Mouse (Mus musculus): ENCODE data around the gene Per3. TPM values are rescaled to one million over a fixed set of nuclear protein-coding genes. Genes with fewer than 3 reads are reported as not detected.

Gene Per3
- 4.7 and 7.0 TPM in 2 replicates for polyA plus RNA-seq (2016; fragmentation: Nextera tagmentation; extraction: Ambion mirVana)

- whole genome bisulfite sequencing = under 1% methylated on average over 79 of the region's 79 CpGs
- Histone ChIP-seq H3K9me3 (replicated peaks) (no peaks in the 10 kb centered on the region), H3K27ac (peak within 1 kb of the TSS; percentile 89), H3K27me3 (ENCODE audit: low read depth, poor library complexity, severe bottlenecking) (peaks cover 7% of the 10 kb centered on the region; the same call in 1 of the 2 replicates), H3K4me3 (peak within 1 kb of the TSS; percentile 75), H3K4me1 (peaks cover 23% of the 10 kb centered on the region), H3K36me3 (peaks cover 27% of the 10 kb centered on the region)
- DNase-seq (ENCODE audit: low spot score) = peak; percentile 98
Observed at GRCm38 (mm10) chr4:151044037-151044943, at the start of gene Per3. Gene Per3, minus strand, starts transcription at chr4:151044665.

GRCm38 (mm10) chr4:151089270-151089669 is 44.8 kb upstream of the Per3 start, which contains the start of gene Gm13090:
Gene Gm13090, plus strand, starts transcription at chr4:151089570.
- H3K9me3 ChIP-seq (replicated peaks) = no peaks in the 10 kb centered on the region
- no peak within 1 kb of the TSS for H3K4me3 ChIP-seq
- WGBS = 93% methylated on average over 7 of the region's 7 CpGs
- no peak for DNase-seq (ENCODE audit: low spot score)
- H3K27ac ChIP-seq = no peak within 1 kb of the TSS; the same call in 1 of the 2 replicates
- H3K27me3 ChIP-seq (ENCODE audit: low read depth, poor library complexity, severe bottlenecking) = no peaks in the 10 kb centered on the region
- peaks cover 6% of the 10 kb centered on the region; the same call in 1 of the 2 replicates for H3K4me1 ChIP-seq
- peaks cover 30% of the 10 kb centered on the region for H3K36me3 ChIP-seq

- Histone ChIP-seq H3K27ac (no peak overlapping the region; the same call in 1 of the 2 replicates), H3K36me3 (peaks cover 30% of the 10 kb centered on the region), H3K4me3 (no peak overlapping the region), H3K4me1 (peaks cover 6% of the 10 kb centered on the region; the same call in 1 of the 2 replicates), H3K27me3 (ENCODE audit: low read depth, poor library complexity, severe bottlenecking) (no peaks in the 10 kb centered on the region), H3K9me3 (replicated peaks) (no peaks in the 10 kb centered on the region)
- 90% methylated on average over 14 of the region's 14 CpGs for WGBS
- no peak for DNase-seq (ENCODE audit: low spot score)
Observed at GRCm38 (mm10) chr4:151088819-151089218, 44.4 kb upstream of the Per3 start.

- H3K4me1 ChIP-seq = peaks cover 6% of the 10 kb centered on the region; the same call in 1 of the 2 replicates
- no peak overlapping the region for H3K27ac ChIP-seq
- H3K9me3 ChIP-seq (replicated peaks) = no peaks in the 10 kb centered on the region
- 100% methylated on average over 1 of the region's 1 CpGs for WGBS
- no peaks in the 10 kb centered on the region for H3K27me3 ChIP-seq (ENCODE audit: low read depth, poor library complexity, severe bottlenecking)
- peaks cover 44% of the 10 kb centered on the region for H3K36me3 ChIP-seq
- DNase-seq (ENCODE audit: low spot score) = no peak
- no peak overlapping the region for H3K4me3 ChIP-seq
Observed at GRCm38 (mm10) chr4:151087358-151087757, 42.9 kb upstream of the Per3 start.

- Histone ChIP-seq H3K4me1 (no peaks in the 10 kb centered on the region), H3K27ac (no peak overlapping the region), H3K4me3 (no peak overlapping the region), H3K9me3 (replicated peaks) (no peaks in the 10 kb centered on the region), H3K27me3 (ENCODE audit: low read depth, poor library complexity, severe bottlenecking) (no peaks in the 10 kb centered on the region), H3K36me3 (peaks cover 57% of the 10 kb centered on the region)
- no peak for DNase-seq (ENCODE audit: low spot score)
- 81% methylated on average over 5 of the region's 5 CpGs for WGBS
Observed at GRCm38 (mm10) chr4:151083027-151083426, 38.6 kb upstream of the Per3 start.

- H3K27me3 ChIP-seq (ENCODE audit: low read depth, poor library complexity, severe bottlenecking) = no peaks in the 10 kb centered on the region
- no peaks in the 10 kb centered on the region for H3K9me3 ChIP-seq (replicated peaks)
- peaks cover 57% of the 10 kb centered on the region for H3K36me3 ChIP-seq
- no peaks in the 10 kb centered on the region for H3K4me1 ChIP-seq
- 91% methylated on average over 13 of the region's 13 CpGs for WGBS
- no peak overlapping the region for H3K27ac ChIP-seq
- H3K4me3 ChIP-seq = no peak overlapping the region
- no peak for DNase-seq (ENCODE audit: low spot score)
Observed at GRCm38 (mm10) chr4:151081977-151082376, 37.5 kb upstream of the Per3 start.

GRCm38 (mm10) chr4:151081355-151081754 is 36.9 kb upstream of the Per3 start:
- peaks cover 60% of the 10 kb centered on the region for H3K36me3 ChIP-seq
- H3K27ac ChIP-seq = no peak overlapping the region
- H3K4me3 ChIP-seq = no peak overlapping the region
- no peaks in the 10 kb centered on the region for H3K27me3 ChIP-seq (ENCODE audit: low read depth, poor library complexity, severe bottlenecking)
- DNase-seq (ENCODE audit: low spot score) = no peak
- no peaks in the 10 kb centered on the region for H3K9me3 ChIP-seq (replicated peaks)
- 76% methylated on average over 2 of the region's 2 CpGs for WGBS
- no peaks in the 10 kb centered on the region for H3K4me1 ChIP-seq

GRCm38 (mm10) chr4:151074817-151075216 is 30.4 kb upstream of the Per3 start:
- no peak overlapping the region for H3K4me3 ChIP-seq
- no peaks in the 10 kb centered on the region for H3K4me1 ChIP-seq
- no peak overlapping the region for H3K27ac ChIP-seq
- 96% methylated on average over 15 of the region's 15 CpGs for WGBS
- peaks cover 40% of the 10 kb centered on the region for H3K36me3 ChIP-seq
- DNase-seq (ENCODE audit: low spot score) = no peak
- H3K27me3 ChIP-seq (ENCODE audit: low read depth, poor library complexity, severe bottlenecking) = no peaks in the 10 kb centered on the region
- no peaks in the 10 kb centered on the region for H3K9me3 ChIP-seq (replicated peaks)

GRCm38 (mm10) chr4:151073108-151073744 is 28.8 kb upstream of the Per3 start:
- DNase-seq (ENCODE audit: low spot score) = peak; percentile 78
- Histone ChIP-seq H3K27me3 (ENCODE audit: low read depth, poor library complexity, severe bottlenecking) (no peaks in the 10 kb centered on the region), H3K4me3 (no peak overlapping the region), H3K27ac (no peak overlapping the region), H3K9me3 (replicated peaks) (no peaks in the 10 kb centered on the region), H3K4me1 (no peaks in the 10 kb centered on the region), H3K36me3 (peaks cover 26% of the 10 kb centered on the region)
- WGBS = 61% methylated on average over 13 of the region's 13 CpGs

GRCm38 (mm10) chr4:151070962-151071361 is 26.5 kb upstream of the Per3 start:
- WGBS = 91% methylated on average over 7 of the region's 7 CpGs
- Histone ChIP-seq H3K27ac (no peak overlapping the region), H3K36me3 (peaks cover 12% of the 10 kb centered on the region; the same call in 1 of the 2 replicates), H3K4me3 (no peak overlapping the region), H3K27me3 (ENCODE audit: low read depth, poor library complexity, severe bottlenecking) (no peaks in the 10 kb centered on the region), H3K9me3 (replicated peaks) (no peaks in the 10 kb centered on the region), H3K4me1 (no peaks in the 10 kb centered on the region)
- no peak for DNase-seq (ENCODE audit: low spot score)

GRCm38 (mm10) chr4:151068751-151069150 is 24.3 kb upstream of the Per3 start:
- Histone ChIP-seq H3K36me3 (peaks cover 2% of the 10 kb centered on the region; the same call in 1 of the 2 replicates), H3K4me3 (no peak overlapping the region), H3K27ac (no peak overlapping the region), H3K4me1 (no peaks in the 10 kb centered on the region), H3K9me3 (replicated peaks) (no peaks in the 10 kb centered on the region), H3K27me3 (ENCODE audit: low read depth, poor library complexity, severe bottlenecking) (no peaks in the 10 kb centered on the region)
- whole genome bisulfite sequencing = 82% methylated on average over 4 of the region's 4 CpGs
- DNase-seq (ENCODE audit: low spot score) = no peak

- Histone ChIP-seq H3K27me3 (ENCODE audit: low read depth, poor library complexity, severe bottlenecking) (no peaks in the 10 kb centered on the region), H3K4me1 (peaks cover 10% of the 10 kb centered on the region), H3K36me3 (peaks cover 17% of the 10 kb centered on the region), H3K9me3 (replicated peaks) (no peaks in the 10 kb centered on the region), H3K4me3 (no peak overlapping the region), H3K27ac (no peak overlapping the region)
- WGBS = 96% methylated on average over 4 of the region's 4 CpGs
- no peak for DNase-seq (ENCODE audit: low spot score)
Observed at GRCm38 (mm10) chr4:151059566-151059965, 15.1 kb upstream of the Per3 start.

- WGBS = 83% methylated on average over 4 of the region's 4 CpGs
- no peak overlapping the region for H3K27ac ChIP-seq
Observed at GRCm38 (mm10) chr4:151058634-151059033, 14.2 kb upstream of the Per3 start.

More at GRCm38 (mm10) chr4:151058634-151059033, 14.2 kb upstream of the Per3 start:
- Histone ChIP-seq H3K4me3 (peak overlapping the region; percentile 96), H3K4me1 (peaks cover 10% of the 10 kb centered on the region), H3K27me3 (ENCODE audit: low read depth, poor library complexity, severe bottlenecking) (no peaks in the 10 kb centered on the region), H3K9me3 (replicated peaks) (no peaks in the 10 kb centered on the region), H3K36me3 (peaks cover 26% of the 10 kb centered on the region)
- no peak for DNase-seq (ENCODE audit: low spot score)

Measured in limb, embryonic 10.5 days (tissue).